Mouse (Mus musculus): ENCODE measurements around the gene Aifm2. TPM values are rescaled to one million over a fixed set of nuclear protein-coding genes. Genes with fewer than 3 reads are reported as not detected.

Gene Aifm2
- polyA plus RNA-seq (2012; rRNA removed) (14.9 and 17.3 TPM in 2 replicates), polyA plus RNA-seq (2014; fragmentation: Nextera tagmentation; extraction: Ambion mirVana) (12.9 and 14.1 TPM in 2 replicates)

DNA sequence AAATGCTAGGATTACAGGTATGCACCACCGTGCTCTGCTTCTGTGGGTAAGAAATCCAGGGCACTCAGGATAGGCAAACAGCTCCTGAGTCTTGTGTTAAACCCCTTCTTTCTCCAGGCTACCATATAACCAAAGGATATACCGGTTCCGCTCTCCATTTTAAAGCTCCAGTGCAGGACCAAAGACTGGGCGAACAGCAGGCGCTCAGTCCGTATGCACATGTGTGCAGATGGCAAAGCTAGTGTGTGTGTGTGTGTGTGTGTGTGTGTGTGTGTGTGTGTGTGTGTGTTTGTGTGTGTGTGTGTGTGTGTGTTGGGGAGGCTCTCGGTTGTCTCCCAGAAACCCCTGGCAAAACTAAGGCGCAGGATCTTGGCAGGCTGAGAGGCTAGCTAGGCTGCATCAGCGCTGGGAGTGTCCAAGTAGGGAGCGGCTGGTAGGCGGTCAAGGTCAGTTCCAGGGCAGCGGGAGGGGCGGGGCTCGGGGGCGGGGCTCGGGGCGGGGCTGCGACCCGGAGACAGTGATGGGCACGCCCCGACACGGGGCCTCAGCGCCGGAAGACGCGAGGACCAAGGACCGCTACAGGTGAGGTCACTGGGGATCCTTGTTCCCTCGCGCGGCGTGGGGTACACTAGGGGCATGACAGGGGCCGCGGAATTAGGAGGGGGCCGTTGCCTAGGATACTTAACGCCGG, at the start of gene Aifm2:
Gene Aifm2 (plus strand): TSS at position 493 of the 691 bp plus-strand sequence.
- H3K4me1 ChIP-seq (ENCODE audit: control insufficient read depth, insufficient read depth, low read length), result peaks cover 5% of the 10 kb centered on the region; the same call in 1 of the 2 replicates
- peak within 1 kb of the TSS; percentile 53 for H3K9ac ChIP-seq (ENCODE audit: low read depth, low read length, severe bottlenecking)
- DNase-seq (ENCODE audit: low spot score), result peak; percentile 76
- H3K9me3 ChIP-seq (ENCODE audit: control insufficient read depth, low read length), result no peaks in the 10 kb centered on the region
- H3K27me3 ChIP-seq (ENCODE audit: control insufficient read depth, insufficient read depth, low read length), result no peaks in the 10 kb centered on the region
- peak within 1 kb of the TSS; percentile 56 for H3K4me3 ChIP-seq (replicated peaks; ENCODE audit: low read length)
- H3K4me2 ChIP-seq (replicated peaks; ENCODE audit: low read depth, low read length, severe bottlenecking), result peak within 1 kb of the TSS; percentile 84
- H3K27ac ChIP-seq (replicated peaks; ENCODE audit: low read depth, low read length), result no peak within 1 kb of the TSS
- peak; percentile 88 for ATAC-seq (ENCODE audit: low FRiP score, low read depth)
- no peaks in the 10 kb centered on the region for H3K36me3 ChIP-seq (ENCODE audit: control insufficient read depth, insufficient read depth, low read length)
- no peak for TF ChIP-seq POLR2A (IDR thresholded peaks at IDR 0.05; ENCODE audit: borderline replicate concordance, extremely low read depth, insufficient read depth, insufficient read length)
- 20% methylated on average over 30 of the region's 36 CpGs for WGBS

DNA sequence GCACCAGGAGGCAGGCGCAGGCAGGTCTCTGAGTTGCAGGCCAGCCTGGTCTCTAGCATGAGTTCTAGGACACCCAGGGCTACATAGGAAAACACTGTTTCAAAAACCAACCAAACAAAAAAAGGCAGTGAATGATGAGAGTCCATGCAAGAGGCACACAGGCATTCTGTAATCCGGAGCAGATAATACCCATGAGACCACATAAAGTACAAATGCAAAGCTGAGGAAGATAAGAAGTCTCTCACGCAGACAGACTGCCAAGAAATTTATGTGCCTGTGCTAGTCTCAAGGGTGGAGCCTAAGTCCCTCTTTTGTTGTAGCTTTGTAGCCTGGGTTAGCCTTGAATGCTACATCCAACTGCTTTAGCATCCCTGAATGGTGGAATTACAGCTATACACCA, 49.4 kb upstream of the Aifm2 start:
- Histone ChIP-seq H3K4me2 (replicated peaks; ENCODE audit: low read depth, low read length, severe bottlenecking) (no peak overlapping the region), H3K27ac (replicated peaks; ENCODE audit: low read depth, low read length) (no peak overlapping the region), H3K9ac (ENCODE audit: low read depth, low read length, severe bottlenecking) (no peak overlapping the region), H3K27me3 (ENCODE audit: control insufficient read depth, insufficient read depth, low read length) (no peaks in the 10 kb centered on the region), H3K4me1 (ENCODE audit: control insufficient read depth, insufficient read depth, low read length) (no peaks in the 10 kb centered on the region), H3K9me3 (ENCODE audit: control insufficient read depth, low read length) (no peaks in the 10 kb centered on the region), H3K4me3 (replicated peaks; ENCODE audit: low read length) (no peak overlapping the region), H3K36me3 (ENCODE audit: control insufficient read depth, insufficient read depth, low read length) (peaks cover 86% of the 10 kb centered on the region)
- WGBS, result 75% methylated on average over 3 of the region's 3 CpGs
- no peak for TF ChIP-seq POLR2A (IDR thresholded peaks at IDR 0.05; ENCODE audit: borderline replicate concordance, extremely low read depth, insufficient read depth, insufficient read length)
- DNase-seq (ENCODE audit: low spot score) (no peak), ATAC-seq (ENCODE audit: low FRiP score, low read depth) (no peak)

DNA sequence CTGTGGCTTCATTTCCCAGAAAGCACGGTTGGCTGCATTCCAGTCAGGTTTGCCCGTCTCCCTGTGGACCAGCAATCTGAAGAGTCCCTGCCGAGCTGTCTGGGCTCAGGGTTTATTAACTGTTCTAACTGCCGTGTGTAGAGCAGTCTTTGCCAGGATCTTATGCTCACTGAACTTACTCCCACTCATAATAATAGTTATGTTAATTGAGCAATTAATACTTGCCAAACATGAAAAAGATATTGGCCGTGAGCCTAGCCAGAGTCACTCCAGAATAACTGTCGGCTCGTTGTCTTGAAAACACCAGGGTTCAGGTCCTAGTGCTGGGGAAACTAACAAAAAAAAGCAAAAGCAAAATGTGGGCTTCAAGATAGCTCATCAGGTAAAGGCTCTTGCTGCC, 45.8 kb upstream of the Aifm2 start:
- WGBS, result 83% methylated on average over 7 of the region's 7 CpGs
- Histone ChIP-seq H3K27me3 (ENCODE audit: control insufficient read depth, insufficient read depth, low read length) (no peaks in the 10 kb centered on the region), H3K9ac (ENCODE audit: low read depth, low read length, severe bottlenecking) (no peak overlapping the region), H3K36me3 (ENCODE audit: control insufficient read depth, insufficient read depth, low read length) (peaks cover 83% of the 10 kb centered on the region), H3K9me3 (ENCODE audit: control insufficient read depth, low read length) (no peaks in the 10 kb centered on the region), H3K27ac (replicated peaks; ENCODE audit: low read depth, low read length) (no peak overlapping the region), H3K4me2 (replicated peaks; ENCODE audit: low read depth, low read length, severe bottlenecking) (no peak overlapping the region), H3K4me3 (replicated peaks; ENCODE audit: low read length) (no peak overlapping the region), H3K4me1 (ENCODE audit: control insufficient read depth, insufficient read depth, low read length) (no peaks in the 10 kb centered on the region)
- DNase-seq (ENCODE audit: low spot score) (no peak), ATAC-seq (ENCODE audit: low FRiP score, low read depth) (no peak)
- TF ChIP-seq POLR2A (IDR thresholded peaks at IDR 0.05; ENCODE audit: borderline replicate concordance, extremely low read depth, insufficient read depth, insufficient read length), result no peak

DNA sequence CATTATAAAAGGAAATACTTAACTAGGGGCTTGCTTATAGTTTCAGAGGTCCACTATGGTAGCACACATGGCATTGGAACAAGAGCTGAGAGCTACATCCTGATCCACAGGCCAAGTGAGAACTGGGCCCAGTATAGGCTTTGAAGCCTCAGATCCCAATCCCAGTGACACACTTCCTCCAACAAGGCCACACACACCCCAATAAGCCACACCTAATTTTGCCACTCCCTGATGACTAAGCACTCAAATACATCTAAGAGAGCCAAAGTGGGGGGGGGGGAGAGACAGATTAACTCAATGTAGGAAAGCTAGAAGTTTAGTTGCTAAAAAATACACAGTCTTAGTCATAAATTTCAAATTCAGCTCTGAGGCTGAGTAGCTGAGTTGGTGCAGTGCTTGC, 45.2 kb upstream of the Aifm2 start:
- ATAC-seq (ENCODE audit: low FRiP score, low read depth), result no peak
- H3K27me3 ChIP-seq (ENCODE audit: control insufficient read depth, insufficient read depth, low read length), result no peaks in the 10 kb centered on the region
- no peak overlapping the region for H3K4me3 ChIP-seq (replicated peaks; ENCODE audit: low read length)
- H3K27ac ChIP-seq (replicated peaks; ENCODE audit: low read depth, low read length), result no peak overlapping the region
- H3K9ac ChIP-seq (ENCODE audit: low read depth, low read length, severe bottlenecking), result no peak overlapping the region
- no peaks in the 10 kb centered on the region for H3K9me3 ChIP-seq (ENCODE audit: control insufficient read depth, low read length)
- H3K4me1 ChIP-seq (ENCODE audit: control insufficient read depth, insufficient read depth, low read length), result no peaks in the 10 kb centered on the region
- DNase-seq (ENCODE audit: low spot score), result no peak
- TF ChIP-seq POLR2A (IDR thresholded peaks at IDR 0.05; ENCODE audit: borderline replicate concordance, extremely low read depth, insufficient read depth, insufficient read length), result no peak
- H3K4me2 ChIP-seq (replicated peaks; ENCODE audit: low read depth, low read length, severe bottlenecking), result no peak overlapping the region
- H3K36me3 ChIP-seq (ENCODE audit: control insufficient read depth, insufficient read depth, low read length), result peaks cover 83% of the 10 kb centered on the region

DNA sequence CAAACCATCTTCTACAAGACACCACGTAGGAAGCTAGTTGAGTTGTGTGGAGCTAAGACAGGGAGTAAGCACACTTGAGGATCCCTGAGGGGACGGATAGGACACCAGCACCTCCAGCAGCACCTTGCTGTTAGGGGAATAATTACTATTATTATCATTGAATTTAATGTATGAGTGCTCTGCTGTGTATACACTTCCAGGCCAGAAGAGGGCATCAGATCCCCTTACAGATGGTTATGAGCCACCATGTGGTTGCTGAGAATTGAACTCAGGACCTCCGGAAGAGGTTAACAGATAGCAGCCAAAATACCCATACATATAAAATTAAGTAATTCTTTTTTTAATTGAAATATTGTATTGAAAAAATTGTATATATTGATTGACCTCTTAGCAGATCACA, 44.3 kb upstream of the Aifm2 start:
- ATAC-seq (ENCODE audit: low FRiP score, low read depth) (no peak), DNase-seq (ENCODE audit: low spot score) (no peak)
- Histone ChIP-seq H3K27ac (replicated peaks; ENCODE audit: low read depth, low read length) (no peak overlapping the region), H3K27me3 (ENCODE audit: control insufficient read depth, insufficient read depth, low read length) (no peaks in the 10 kb centered on the region), H3K4me2 (replicated peaks; ENCODE audit: low read depth, low read length, severe bottlenecking) (no peak overlapping the region), H3K4me3 (replicated peaks; ENCODE audit: low read length) (no peak overlapping the region), H3K36me3 (ENCODE audit: control insufficient read depth, insufficient read depth, low read length) (peaks cover 78% of the 10 kb centered on the region), H3K9ac (ENCODE audit: low read depth, low read length, severe bottlenecking) (no peak overlapping the region), H3K9me3 (ENCODE audit: control insufficient read depth, low read length) (no peaks in the 10 kb centered on the region), H3K4me1 (ENCODE audit: control insufficient read depth, insufficient read depth, low read length) (no peaks in the 10 kb centered on the region)
- no peak for TF ChIP-seq POLR2A (IDR thresholded peaks at IDR 0.05; ENCODE audit: borderline replicate concordance, extremely low read depth, insufficient read depth, insufficient read length)
- 93% methylated on average over 3 of the region's 3 CpGs for WGBS
